Mouse (Mus musculus) embryonic fibroblast, embryonic 13.5 days (primary cell): ENCODE data around the gene Slk.

Experiments used
- CTCF ChIP-seq: IDR thresholded peaks from 2 replicates; pipeline ENCODE4 v1.5.1; 2011; ENCODE audit warnings: mild to moderate bottlenecking, control low read depth, low read length, moderate library complexity, borderline replicate concordance; ENCODE audit not compliant: insufficient read depth
- POLR2A ChIP-seq: IDR thresholded peaks from 2 replicates; pipeline ENCODE4 v1.6.1; 2011; ENCODE audit warnings: low read depth, mild to moderate bottlenecking, control low read depth, low read length, moderate library complexity

DNA sequence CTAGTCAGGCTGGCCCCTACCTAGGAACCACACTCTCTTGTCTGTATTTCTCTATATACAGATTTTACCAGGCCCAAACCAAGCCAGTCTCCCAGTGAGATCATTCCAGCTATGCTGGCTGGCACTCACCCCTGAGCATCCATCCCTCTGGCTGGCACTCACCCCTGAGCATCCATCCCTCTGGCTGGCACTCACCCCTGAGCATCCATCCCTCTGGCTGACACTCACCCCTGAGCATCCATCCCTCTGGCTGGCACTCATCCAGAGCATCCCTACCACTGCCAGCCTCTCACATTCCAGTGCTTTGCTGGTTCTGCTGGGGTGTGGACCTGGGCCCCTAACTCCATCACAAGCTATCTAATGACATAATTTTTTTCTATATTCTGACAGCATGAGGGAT, 34.0 kb upstream of the Slk start:
- no peak for TF ChIP-seq POLR2A
- no peak for TF ChIP-seq CTCF
